Mouse (Mus musculus) E14TG2a.4 (cell line): ENCODE data around the gene Gm36079.
"Not testable (repeated sequence)": the region's sequence is repeated elsewhere in the genome, so short reads cannot be mapped to it uniquely, and the experiment has no call there.

Experiments
- CTCF ChIP-seq: conservative IDR thresholded peaks from 2 replicates; pipeline ENCODE4 v1.5.1; 2014; ENCODE audit warnings: low read length
- NANOG ChIP-seq: IDR thresholded peaks from 2 replicates; pipeline ENCODE4 v1.6.1; 2014; ENCODE audit warnings: borderline replicate concordance, low read length, mixed read lengths
- POU5F1 ChIP-seq: IDR thresholded peaks from 2 replicates; pipeline ENCODE4 v1.6.1; 2014; ENCODE audit warnings: low read length, borderline replicate concordance

DNA sequence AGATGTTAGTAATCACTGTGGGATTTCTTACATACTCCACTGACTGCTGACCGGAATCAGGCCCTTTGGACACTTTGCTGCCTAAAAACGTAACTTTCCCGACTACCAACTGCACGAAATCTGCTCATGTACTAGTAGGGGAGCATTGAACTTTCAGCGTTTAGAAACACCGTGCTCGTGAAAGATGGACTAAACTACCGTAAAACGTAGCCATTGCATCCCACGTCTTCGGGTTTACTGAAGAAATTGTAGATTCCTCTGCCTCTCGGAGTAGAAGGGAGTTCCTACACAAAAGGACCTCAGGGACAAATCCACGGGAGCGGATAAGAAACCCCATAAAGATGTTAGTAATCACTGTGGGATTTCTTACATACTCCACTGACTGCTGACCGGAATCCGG, 4.9 kb upstream of the Gm36079 start:
- not testable (repeated sequence) for TF ChIP-seq CTCF, NANOG, POU5F1
